Mouse (Mus musculus) limb, embryonic 14.5 days (tissue): Measurements from ENCODE around the gene Piezo1. TPM values are rescaled to one million over a fixed set of nuclear protein-coding genes. Genes with fewer than 3 reads are reported as not detected.

ENCODE experiments used
- ATAC-seq: fragments of 200-750 bp; cut with Nextera tagmentation; 2 replicates; pipeline ENCODE4 v1.8.0; 2017; ENCODE audit warnings: low read depth, moderate number of reproducible peaks, moderate TSS enrichment; ENCODE audit not compliant: low FRiP score
- DNase-seq: peaks from one replicate; pipeline ENCODE4 v3.0.0-alpha.2; 2015; ENCODE audit warnings: low spot score
- H3K27ac ChIP-seq: fragments of 300-500 bp; sonication (generic); replicated peaks from 2 replicates; pipeline ENCODE4 v1.5.1; 2014; ENCODE audit warnings: low read depth, mild to moderate bottlenecking, low read length, moderate library complexity, mixed read lengths
- H3K27me3 ChIP-seq: fragments of 300-500 bp; sonication (generic); 2 replicates; pipeline ENCODE4 v1.6.1; 2014; ENCODE audit warnings: low read length, mixed read lengths; ENCODE audit not compliant: control insufficient read depth, insufficient read depth
- H3K36me3 ChIP-seq: fragments of 300-500 bp; sonication (generic); 2 replicates; pipeline ENCODE4 v1.6.1; 2014; ENCODE audit warnings: mild to moderate bottlenecking, low read length, moderate library complexity, mixed read lengths; ENCODE audit not compliant: control insufficient read depth, insufficient read depth
- H3K4me1 ChIP-seq: fragments of 300-500 bp; sonication (generic); 2 replicates; pipeline ENCODE4 v1.6.1; 2014; ENCODE audit warnings: antibody characterized with exemption, low read length, mixed read lengths; ENCODE audit not compliant: control insufficient read depth, insufficient read depth
- H3K4me2 ChIP-seq: fragments of 300-500 bp; sonication (generic); replicated peaks from 2 replicates; pipeline ENCODE4 v1.6.1; 2014; ENCODE audit warnings: low read depth, mild to moderate bottlenecking, low read length, moderate library complexity; ENCODE audit not compliant: severe bottlenecking
- H3K4me3 ChIP-seq: fragments of 300-500 bp; sonication (generic); replicated peaks from 2 replicates; pipeline ENCODE4 v1.5.1; 2014; ENCODE audit warnings: low read length
- H3K9ac ChIP-seq: fragments of 300-500 bp; sonication (generic); 2 replicates; pipeline ENCODE4 v1.6.1; 2014; ENCODE audit warnings: mild to moderate bottlenecking, low read depth, low read length, moderate library complexity; ENCODE audit not compliant: severe bottlenecking
- H3K9me3 ChIP-seq: fragments of 300-500 bp; sonication (generic); 2 replicates; pipeline ENCODE4 v1.6.1; 2016; ENCODE audit warnings: low read length; ENCODE audit not compliant: control insufficient read depth
- POLR2A ChIP-seq: fragments of 200-500 bp; IDR thresholded peaks from 2 replicates; pipeline ENCODE4 v1.8.0; 2012; ENCODE audit warnings: inconsistent platforms, mild to moderate bottlenecking, moderate library complexity, borderline replicate concordance; ENCODE audit not compliant: insufficient read depth, insufficient read length; ENCODE audit errors: extremely low read depth
- WGBS: fragments of 180-500 bp; shearing (Covaris S2); extraction: QIAGEN DNeasy Blood & Tissue Kit; methylation state at CpG from one replicate; pipeline ENCODE4 v1.1.7; 2014; 5-methylcytosine and 5-hydroxymethylcytosine counted together
- polyA plus RNA-seq, 2 experiments: library from polyadenylated mRNA; depleted of rRNA in 1 of 2; stranded (reverse) in 1 of 2; unstranded in 1 of 2; fragments of >200 nt; fragmentation: Nextera tagmentation in 1 of 2; extraction: Ambion mirVana in 1 of 2; gene quantifications; 2 replicates each; pipeline versions ENCODE4 v1.2.1 to v1.2.3; 2012 to 2014

The Piezo1 gene
- polyA plus RNA-seq, 2 experiments = 20.7 to 93.3 TPM

DNA sequence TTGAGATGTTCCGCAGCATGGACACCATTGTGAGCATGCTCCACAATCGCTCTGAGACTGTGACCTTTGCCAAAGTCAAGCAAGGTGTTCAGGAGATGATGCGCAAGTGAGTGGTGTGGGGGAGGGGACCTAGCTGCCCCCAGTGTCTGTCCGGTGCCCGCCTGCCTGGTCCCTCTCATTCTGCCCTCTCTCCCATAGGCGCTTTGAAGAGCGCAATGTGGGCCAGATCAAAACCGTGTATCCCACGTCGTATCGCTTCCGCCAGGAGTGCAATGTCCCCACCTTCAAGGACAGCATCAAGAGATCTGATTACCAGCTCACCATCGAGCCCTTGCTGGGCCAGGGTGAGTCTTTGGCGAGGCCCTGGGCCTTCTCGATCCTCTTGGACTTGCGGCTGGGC, 18.9 kb upstream of the Piezo1 start:
- peaks cover 59% of the 10 kb centered on the region for H3K36me3 ChIP-seq
- no peak for ATAC-seq
- peak overlapping the region; percentile 93; the same call in 1 of the 2 replicates for H3K4me3 ChIP-seq

GRCm38 (mm10) chr8:122569329-122569728, 18.2 kb upstream of the Piezo1 start:
- Histone ChIP-seq H3K27me3 (no peaks in the 10 kb centered on the region), H3K4me3 (peak overlapping the region; percentile 93), H3K27ac (0 out of 2 replicates have a peak overlapping the region, but pooled peaks have one; percentile 8), H3K36me3 (peaks cover 54% of the 10 kb centered on the region), H3K9ac (peak overlapping the region; percentile 94), H3K4me1 (peaks cover 19% of the 10 kb centered on the region), H3K4me2 (peak overlapping the region; percentile 84), H3K9me3 (no peaks in the 10 kb centered on the region)
- no peak for TF ChIP-seq POLR2A
- DNase-seq (no peak), ATAC-seq (no peak)
- 72% methylated on average over 9 of the region's 9 CpGs for WGBS

More for the DNA sequence above, 18.9 kb upstream of the Piezo1 start:
- 92% methylated on average over 16 of the region's 16 CpGs for WGBS
- H3K9me3 ChIP-seq = no peaks in the 10 kb centered on the region
- no peak for TF ChIP-seq POLR2A
- no peak for DNase-seq
- no peaks in the 10 kb centered on the region for H3K27me3 ChIP-seq
- peaks cover 20% of the 10 kb centered on the region for H3K4me1 ChIP-seq
- H3K4me2 ChIP-seq = no peak overlapping the region
- no peak overlapping the region for H3K27ac ChIP-seq
- H3K9ac ChIP-seq = no peak overlapping the region

GRCm38 (mm10) chr8:122568881-122569309, 17.8 kb upstream of the Piezo1 start:
- DNase-seq (no peak), ATAC-seq (no peak)
- Histone ChIP-seq H3K4me2 (peak overlapping the region; percentile 84), H3K4me1 (peaks cover 19% of the 10 kb centered on the region), H3K4me3 (peak overlapping the region; percentile 93), H3K36me3 (peaks cover 50% of the 10 kb centered on the region), H3K27ac (0 out of 2 replicates have a peak overlapping the region, but pooled peaks have one; percentile 8), H3K27me3 (no peaks in the 10 kb centered on the region), H3K9ac (peak overlapping the region; percentile 94), H3K9me3 (no peaks in the 10 kb centered on the region)
- WGBS = 12% methylated on average over 10 of the region's 10 CpGs
- TF ChIP-seq POLR2A = no peak

GRCm38 (mm10) chr8:122568109-122568504, 17.0 kb upstream of the Piezo1 start:
- ATAC-seq = peak; percentile 13
- Histone ChIP-seq H3K27me3 (no peaks in the 10 kb centered on the region), H3K9ac (peak overlapping the region; percentile 94), H3K4me2 (peak overlapping the region; percentile 84), H3K27ac (peak overlapping the region; percentile 85), H3K36me3 (peaks cover 42% of the 10 kb centered on the region), H3K4me3 (peak overlapping the region; percentile 93), H3K9me3 (no peaks in the 10 kb centered on the region), H3K4me1 (peaks cover 19% of the 10 kb centered on the region)
- no peak for TF ChIP-seq POLR2A
- DNase-seq = no peak
- WGBS = 0% methylated on average over 34 of the region's 34 CpGs

GRCm38 (mm10) chr8:122567361-122568108, 16.4 kb upstream of the Piezo1 start, which contains the start of gene Cdt1:
TSS of gene Cdt1 (plus strand) at chr8:122568015.
- Histone ChIP-seq H3K27ac (peak within 1 kb of the TSS; percentile 85), H3K9ac (peak within 1 kb of the TSS; percentile 94), H3K36me3 (peaks cover 36% of the 10 kb centered on the region), H3K4me3 (peak within 1 kb of the TSS; percentile 93), H3K4me1 (peaks cover 19% of the 10 kb centered on the region), H3K9me3 (no peaks in the 10 kb centered on the region), H3K4me2 (peak within 1 kb of the TSS; percentile 84), H3K27me3 (no peaks in the 10 kb centered on the region)
- peak; percentile 98 for DNase-seq
- TF ChIP-seq POLR2A = peak; percentile 66; the same call in 1 of the 2 replicates
- peak; percentile 94 for ATAC-seq
- under 1% methylated on average over 62 of the region's 62 CpGs for WGBS
